Mouse (Mus musculus) midbrain, postnatal 0 days (tissue): ENCODE measurements around the gene Vgll4. TPM values are rescaled to one million over a fixed set of nuclear protein-coding genes. Genes with fewer than 3 reads are reported as not detected.
A peak's percentile ranks its signal among the peaks of the same experiment; 100 is the strongest.

Experiments
- ATAC-seq: fragments of 200-750 bp; cut with Nextera tagmentation; 2 replicates; pipeline ENCODE4 v1.8.0; 2017; ENCODE audit warnings: moderate number of reproducible peaks, mild to moderate bottlenecking, moderate TSS enrichment, moderate library complexity; ENCODE audit not compliant: low FRiP score
- DNase-seq: peaks from one replicate; pipeline ENCODE4 v3.0.0-alpha.2; 2015; ENCODE audit warnings: low spot score
- H3K27ac ChIP-seq: fragments of 300-500 bp; sonication (generic); 2 replicates; pipeline ENCODE4 v1.5.1; 2014; ENCODE audit warnings: low read depth, mild to moderate bottlenecking, low read length, mixed read lengths
- H3K27me3 ChIP-seq: fragments of 300-500 bp; sonication (generic); 2 replicates; pipeline ENCODE4 v1.6.1; 2014; ENCODE audit warnings: low read length, control low read depth, mixed read lengths; ENCODE audit not compliant: insufficient read depth
- H3K36me3 ChIP-seq: fragments of 300-500 bp; sonication (generic); 2 replicates; pipeline ENCODE4 v1.6.1; 2014; ENCODE audit warnings: low read length, control low read depth, mixed read lengths; ENCODE audit not compliant: insufficient read depth
- H3K4me1 ChIP-seq: fragments of 300-500 bp; sonication (generic); 2 replicates; pipeline ENCODE4 v1.6.1; 2014; ENCODE audit warnings: mild to moderate bottlenecking, control low read depth, antibody characterized with exemption, low read length, mixed read lengths; ENCODE audit not compliant: insufficient read depth
- H3K4me2 ChIP-seq: fragments of 300-500 bp; sonication (generic); 2 replicates; pipeline ENCODE4 v1.6.1; 2014; ENCODE audit warnings: low read depth, mild to moderate bottlenecking, low read length, mixed read lengths; ENCODE audit not compliant: poor library complexity, severe bottlenecking
- H3K4me3 ChIP-seq: fragments of 300-500 bp; sonication (generic); 2 replicates; pipeline ENCODE4 v1.5.1; 2014; ENCODE audit warnings: low read depth, mild to moderate bottlenecking, low read length, moderate library complexity
- H3K9ac ChIP-seq: fragments of 300-500 bp; sonication (generic); replicated peaks from 2 replicates; pipeline ENCODE4 v1.6.1; 2014; ENCODE audit warnings: mild to moderate bottlenecking, low read length, moderate library complexity, mixed read lengths; ENCODE audit not compliant: poor library complexity, severe bottlenecking
- H3K9me3 ChIP-seq: fragments of 300-500 bp; sonication (generic); 2 replicates; pipeline ENCODE4 v1.6.1; 2016; ENCODE audit warnings: low read length, control low read depth
- CTCF ChIP-seq: IDR thresholded peaks from 2 replicates; pipeline ENCODE4 v1.5.1; 2016; ENCODE audit warnings: antibody characterized with exemption, mild to moderate bottlenecking
- WGBS: fragments of 180-500 bp; shearing (Covaris S2); extraction: QIAGEN DNeasy Blood & Tissue Kit; methylation state at CpG from one replicate; pipeline ENCODE4 v1.1.7; 2014; 5-methylcytosine and 5-hydroxymethylcytosine counted together
- polyA plus RNA-seq: library from polyadenylated mRNA; unstranded; fragments of >200 nt; fragmentation: Nextera tagmentation; extraction: Ambion mirVana; gene quantifications from 2 replicates; pipeline ENCODE4 v1.2.1, GENCODE M21; 2015
- total RNA-seq: library from RNA; depleted of rRNA; stranded (reverse); fragments of >200 nt; gene quantifications from 2 replicates; pipeline ENCODE4 v1.2.3, GENCODE M21; 2014

Gene Vgll4
- total and polyA plus RNA-seq, 2 experiments from 2014 or later = 36.0 to 58.5 TPM

GRCm38 (mm10) chr6:114934045-114934444 is 35.7 kb downstream of the Vgll4 start:
- DNase-seq = no peak
- H3K27ac ChIP-seq = no peak overlapping the region
- 85% methylated on average over 11 of the region's 11 CpGs for WGBS
- H3K4me2 ChIP-seq = no peak overlapping the region
- ATAC-seq = no peak
- H3K4me1 ChIP-seq = no peaks in the 10 kb centered on the region
- H3K9ac ChIP-seq = no peak overlapping the region
- H3K9me3 ChIP-seq = no peaks in the 10 kb centered on the region
- no peaks in the 10 kb centered on the region for H3K36me3 ChIP-seq
- TF ChIP-seq CTCF = no peak
- no peaks in the 10 kb centered on the region for H3K27me3 ChIP-seq
- H3K4me3 ChIP-seq = no peak overlapping the region

- H3K4me3 ChIP-seq = no peak overlapping the region
- no peaks in the 10 kb centered on the region for H3K4me1 ChIP-seq
- TF ChIP-seq CTCF = no peak
- WGBS = 92% methylated on average over 3 of the region's 3 CpGs
- no peaks in the 10 kb centered on the region for H3K36me3 ChIP-seq
- no peak overlapping the region for H3K9ac ChIP-seq
- no peak for ATAC-seq
- H3K27me3 ChIP-seq = no peaks in the 10 kb centered on the region
- H3K4me2 ChIP-seq = no peak overlapping the region
- H3K9me3 ChIP-seq = no peaks in the 10 kb centered on the region
- no peak for DNase-seq
- H3K27ac ChIP-seq = no peak overlapping the region
Measured at GRCm38 (mm10) chr6:114932991-114933392, 36.8 kb downstream of the Vgll4 start.

GRCm38 (mm10) chr6:114932116-114932500 is 37.7 kb downstream of the Vgll4 start:
- Histone ChIP-seq H3K4me1 (no peaks in the 10 kb centered on the region), H3K27ac (no peak overlapping the region), H3K4me3 (no peak overlapping the region), H3K9me3 (no peaks in the 10 kb centered on the region), H3K9ac (no peak overlapping the region), H3K27me3 (no peaks in the 10 kb centered on the region), H3K4me2 (no peak overlapping the region), H3K36me3 (no peaks in the 10 kb centered on the region)
- ATAC-seq (no peak), DNase-seq (no peak)
- no peak for TF ChIP-seq CTCF
- WGBS = 75% methylated on average over 5 of the region's 5 CpGs

- Histone ChIP-seq H3K4me1 (no peaks in the 10 kb centered on the region), H3K9me3 (no peaks in the 10 kb centered on the region), H3K9ac (no peak overlapping the region), H3K27me3 (no peaks in the 10 kb centered on the region), H3K36me3 (no peaks in the 10 kb centered on the region), H3K4me3 (no peak overlapping the region), H3K27ac (no peak overlapping the region), H3K4me2 (peak overlapping the region; percentile 29)
- 48% methylated on average over 27 of the region's 28 CpGs for WGBS
- no peak for ATAC-seq
- peak; percentile 65 for DNase-seq
- no peak for TF ChIP-seq CTCF
Measured at GRCm38 (mm10) chr6:114931212-114932115, 38.3 kb downstream of the Vgll4 start.

DNA sequence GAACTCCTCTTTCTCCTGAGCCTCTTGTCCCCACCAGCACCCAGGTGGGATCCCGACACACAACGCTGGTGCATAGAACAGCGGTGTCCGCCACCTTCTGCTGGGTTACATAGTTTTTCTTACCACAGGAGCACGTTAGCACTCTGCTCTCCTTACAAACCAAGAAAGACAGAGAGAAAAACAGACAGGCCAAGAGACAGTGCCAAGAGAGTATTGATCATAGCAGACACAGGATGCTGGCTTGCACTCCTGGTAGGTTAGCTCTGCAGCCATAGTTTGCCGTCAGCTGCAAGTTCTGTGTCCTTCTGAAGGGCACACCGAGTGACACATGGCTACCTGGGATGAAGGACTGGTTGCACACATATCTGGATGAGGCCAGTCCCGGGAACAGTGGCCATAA is 39.1 kb downstream of the Vgll4 start:
- 88% methylated on average over 8 of the region's 8 CpGs for WGBS
- no peak overlapping the region for H3K9ac ChIP-seq
- ATAC-seq = no peak

GRCm38 (mm10) chr6:114930038-114930591 is 39.7 kb downstream of the Vgll4 start:
- H3K4me1 ChIP-seq = no peaks in the 10 kb centered on the region
- no peak for TF ChIP-seq CTCF
- no peak for ATAC-seq
- no peak overlapping the region for H3K27ac ChIP-seq
- WGBS = 68% methylated on average over 11 of the region's 11 CpGs
- no peak for DNase-seq
- no peak overlapping the region for H3K4me2 ChIP-seq
- no peaks in the 10 kb centered on the region for H3K36me3 ChIP-seq
- no peaks in the 10 kb centered on the region for H3K9me3 ChIP-seq
- H3K27me3 ChIP-seq = no peaks in the 10 kb centered on the region
- H3K9ac ChIP-seq = no peak overlapping the region
- no peak overlapping the region for H3K4me3 ChIP-seq

More for the DNA sequence above, 39.1 kb downstream of the Vgll4 start:
- Histone ChIP-seq H3K27me3 (no peaks in the 10 kb centered on the region), H3K4me2 (0 out of 2 replicates have a peak overlapping the region, but pooled peaks have one; percentile 29), H3K4me3 (no peak overlapping the region), H3K27ac (no peak overlapping the region), H3K36me3 (no peaks in the 10 kb centered on the region), H3K9me3 (no peaks in the 10 kb centered on the region), H3K4me1 (no peaks in the 10 kb centered on the region)
- DNase-seq = no peak
- TF ChIP-seq CTCF = no peak
